Mouse (Mus musculus): ENCODE data around the gene Ltb4r1.
A peak's percentile ranks its signal among the peaks of the same experiment; 100 is the strongest.

Gene Ltb4r1

DNA sequence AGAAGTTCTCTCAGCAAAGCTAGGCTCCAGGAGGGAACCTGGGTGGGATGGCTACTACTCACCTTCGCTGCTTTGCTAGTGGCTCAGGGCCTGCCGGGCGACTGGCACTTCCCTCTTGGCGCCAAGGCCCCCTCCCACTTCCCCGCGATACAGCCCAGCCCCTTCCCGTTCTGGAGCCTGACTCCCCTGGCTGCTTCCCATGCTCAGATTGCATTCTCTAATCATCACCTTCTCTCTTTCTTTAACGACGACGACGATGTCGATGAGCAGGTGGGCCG, 18.1 kb downstream of the Ltb4r1 start, which contains the start of gene Adcy4:
Adcy4 (minus strand) TSS at position 138 of the 278 bp plus-strand sequence.
- DNase-seq (ENCODE audit: low read depth, low spot score) = no peak

DNA sequence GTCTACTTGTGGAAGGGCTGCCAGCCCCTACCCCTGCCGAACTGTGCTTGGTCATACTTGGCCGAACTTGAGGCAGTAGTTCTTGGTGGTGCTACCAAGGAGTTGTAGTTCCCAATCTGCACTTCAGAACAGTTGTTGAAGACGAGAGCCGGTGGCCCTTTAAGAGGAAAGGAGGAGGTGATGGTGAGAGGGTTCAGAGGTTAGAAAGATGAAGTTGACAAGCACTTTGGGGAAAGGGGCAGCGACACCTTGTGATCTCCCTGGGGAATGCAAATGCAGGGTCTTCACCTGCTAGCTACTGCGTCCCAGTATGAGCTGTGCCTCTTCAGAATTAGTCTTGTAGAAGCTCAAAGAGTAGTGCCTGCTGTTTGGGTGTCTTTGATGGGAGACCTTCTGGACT, 19.4 kb downstream of the Ltb4r1 start:
- no peak for DNase-seq (ENCODE audit: low read depth, low spot score)

DNA sequence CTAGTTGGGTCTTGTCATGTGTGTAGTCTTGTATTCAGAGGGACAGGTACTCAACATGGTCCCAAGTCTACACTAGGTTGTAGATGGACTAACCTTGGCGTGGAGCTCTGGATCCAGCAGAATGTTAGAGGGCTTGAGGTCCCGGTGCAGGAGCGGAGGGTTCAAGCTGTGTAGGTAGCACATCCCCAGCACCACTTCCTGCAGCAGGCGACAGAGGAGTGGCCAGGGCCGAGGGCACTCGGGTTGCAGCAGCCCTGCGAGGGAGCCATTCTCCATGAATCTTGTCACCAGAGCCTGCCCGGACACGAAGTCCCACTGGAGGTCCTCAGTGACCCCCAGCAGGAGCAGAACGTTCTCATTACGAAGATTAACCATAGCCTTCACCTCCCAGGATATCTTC, 22.0 kb downstream of the Ltb4r1 start:
- no peak for DNase-seq (ENCODE audit: low read depth, low spot score)

DNA sequence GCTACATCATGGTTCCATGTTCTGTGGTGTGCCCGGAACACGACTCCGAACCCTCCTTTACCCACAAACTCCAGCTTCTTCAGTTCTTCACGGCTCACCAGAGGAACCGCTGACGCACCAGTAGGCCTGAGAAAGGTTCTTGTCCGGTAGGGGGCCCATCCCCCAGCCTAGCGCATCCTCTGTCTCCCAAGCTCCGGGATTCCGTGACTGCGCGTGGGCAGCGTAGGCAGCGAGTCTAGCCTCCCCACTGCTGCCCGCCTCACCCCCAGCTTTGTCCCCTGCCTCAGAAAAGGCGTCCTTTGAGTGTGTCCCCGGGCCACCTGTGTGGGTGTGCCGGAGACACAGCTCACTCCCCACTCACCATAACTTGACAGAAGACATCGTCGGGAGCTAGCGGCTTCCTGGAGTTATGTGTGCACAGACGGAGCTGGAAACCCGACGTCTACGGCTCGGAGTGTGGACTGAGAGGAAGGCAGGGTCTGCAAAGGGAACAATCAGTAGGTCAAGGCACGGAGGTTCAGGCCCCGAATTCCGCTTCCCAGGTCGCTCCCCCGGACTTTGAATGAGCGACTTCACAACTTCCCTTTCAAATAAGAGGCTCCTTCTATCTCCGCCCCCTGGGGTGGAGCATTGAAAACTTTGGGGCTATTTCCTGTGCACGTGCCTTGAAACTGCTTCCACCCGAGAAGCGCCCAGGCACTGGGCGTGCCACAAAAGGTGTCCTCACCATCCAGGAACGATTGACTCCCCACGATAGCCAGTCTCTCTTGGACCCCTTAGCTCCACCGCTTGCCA, 22.7 kb downstream of the Ltb4r1 start, which contains the start of gene Ripk3:
Ripk3 (minus strand) TSS at position 610 of the 795 bp plus-strand sequence.
- DNase-seq (ENCODE audit: low read depth, low spot score) = no peak

DNA sequence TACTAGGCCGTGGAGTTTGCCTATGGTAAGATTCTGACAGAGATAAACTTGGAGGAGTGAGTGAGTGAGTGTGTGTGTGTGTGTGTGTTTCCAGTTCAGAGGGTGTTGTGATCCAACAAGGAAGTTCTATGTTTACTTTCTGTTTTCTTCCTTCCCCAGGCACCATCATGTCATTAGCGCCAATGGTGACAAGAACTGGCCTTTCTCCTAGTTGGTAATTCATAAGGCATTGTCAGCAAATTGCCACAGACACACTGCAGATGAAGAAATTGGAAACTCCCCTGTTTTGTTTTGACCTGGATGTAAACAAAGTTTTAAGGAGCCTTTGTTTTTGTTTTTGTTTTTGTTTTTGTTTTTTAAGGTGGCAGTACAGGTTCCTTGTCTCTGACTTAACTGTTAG, 27.7 kb downstream of the Ltb4r1 start:
- no peak for DNase-seq (ENCODE audit: low read depth, low spot score)

DNA sequence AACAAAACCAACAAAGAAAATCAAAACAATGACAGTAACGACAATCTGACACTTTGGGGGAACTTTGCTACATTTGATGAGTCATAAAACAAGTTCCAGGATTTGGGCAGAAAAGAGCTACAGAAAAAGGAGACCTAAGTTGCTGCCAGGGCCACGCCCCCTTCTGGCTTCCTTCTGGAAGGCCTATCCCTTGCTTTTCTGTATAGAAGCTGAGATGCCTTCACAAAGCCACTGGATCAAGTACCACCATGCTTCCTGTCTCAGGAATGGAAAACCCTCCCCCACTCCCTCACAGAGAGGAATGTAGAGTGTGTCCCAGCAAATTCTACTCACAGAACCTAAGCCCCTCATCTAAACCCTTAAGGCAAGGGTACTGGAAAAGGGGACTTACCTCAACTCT, 28.2 kb downstream of the Ltb4r1 start:
- DNase-seq (ENCODE audit: low read depth, low spot score) = no peak

DNA sequence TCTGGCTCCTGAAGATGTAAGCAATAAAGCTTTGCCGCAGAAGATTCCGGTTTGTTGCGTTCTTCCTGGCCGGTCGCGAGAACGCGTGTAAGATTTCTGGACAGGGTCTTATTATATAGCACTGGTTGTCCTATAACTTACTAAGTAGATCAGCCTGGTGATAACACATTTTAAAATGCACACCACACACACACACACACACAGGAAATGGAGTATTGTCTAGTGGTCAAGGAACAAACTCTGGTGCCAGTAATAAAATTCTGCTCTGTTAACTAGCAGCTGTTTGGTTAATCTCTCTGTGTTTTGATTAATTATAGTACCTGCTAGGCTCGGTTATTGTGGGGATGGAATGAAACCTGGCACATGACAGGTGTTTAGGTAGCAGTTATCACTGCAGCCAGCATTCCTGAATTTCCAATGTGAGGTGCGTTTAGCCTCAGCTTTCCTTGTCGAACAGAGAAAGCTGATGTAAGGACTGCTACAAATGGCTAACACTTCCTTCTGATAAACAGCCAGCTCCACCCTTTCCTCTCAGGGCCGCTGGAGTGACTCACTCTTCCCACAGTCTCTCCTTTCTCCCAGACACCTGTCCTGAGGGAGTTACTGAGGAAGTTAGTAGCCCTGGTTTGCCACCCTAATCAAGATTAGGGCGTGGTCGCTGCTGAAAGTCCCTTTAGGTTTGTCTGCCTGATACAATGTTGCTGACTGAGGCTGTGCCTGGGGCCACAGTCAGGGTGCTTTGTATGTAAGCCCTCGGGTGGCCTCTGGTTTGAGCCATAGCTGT, 29.8 kb downstream of the Ltb4r1 start:
- DNase-seq (ENCODE audit: low read depth, low spot score) = no peak

DNA sequence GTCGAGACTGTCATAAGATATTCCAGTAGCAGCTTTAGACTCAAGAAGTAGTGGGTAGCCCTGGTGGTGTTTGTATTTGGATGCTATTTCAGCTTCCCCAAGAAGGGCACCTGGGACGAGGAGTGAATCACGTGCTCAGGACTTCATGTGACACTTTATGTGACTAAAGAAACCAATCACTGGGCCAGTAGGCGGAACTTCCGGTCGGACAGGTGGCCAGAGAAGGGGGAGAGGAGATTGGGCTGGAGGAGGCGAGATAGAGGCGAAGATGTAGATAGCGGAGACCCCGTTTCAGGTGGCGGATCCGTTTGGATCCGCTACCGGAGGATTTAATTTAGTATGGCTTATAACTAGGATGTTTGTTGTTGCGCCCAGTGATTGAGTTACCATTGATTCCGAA, 49.1 kb downstream of the Ltb4r1 start:
- DNase-seq (ENCODE audit: low read depth, low spot score) = peak; percentile 79

DNA sequence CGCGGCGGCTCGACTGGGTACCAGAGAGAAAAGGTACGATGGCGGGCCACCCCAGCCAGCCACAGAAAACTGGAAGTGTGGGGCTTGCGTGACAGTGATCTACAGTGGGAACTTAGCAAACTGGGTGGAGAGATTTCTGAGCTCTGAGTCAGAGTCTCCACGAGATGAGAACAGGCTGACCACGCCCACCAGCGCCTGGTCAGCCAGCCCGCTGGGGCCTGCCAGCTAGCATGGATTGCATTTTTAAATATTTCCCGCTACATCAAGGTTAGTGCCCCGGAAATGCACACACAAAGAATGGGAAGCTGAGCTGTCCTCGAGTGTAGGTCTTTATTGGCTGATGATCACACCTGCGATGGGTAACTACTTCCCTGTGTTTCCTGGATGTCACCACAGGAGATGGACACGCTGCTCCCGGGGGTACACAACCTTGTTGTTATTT, 49.6 kb downstream of the Ltb4r1 start:
- DNase-seq (ENCODE audit: low read depth, low spot score) = peak; percentile 23
